Mouse (Mus musculus) heart, embryonic 15.5 days (tissue): Measurements from ENCODE around the gene Nelfa. TPM values are rescaled to one million over a fixed set of nuclear protein-coding genes. Genes with fewer than 3 reads are reported as not detected.
"Not testable (repeated sequence)": the region's sequence is repeated elsewhere in the genome, so short reads cannot be mapped to it uniquely, and the experiment has no call there.

ENCODE experiments used
- ATAC-seq: fragments of 200-750 bp; cut with Nextera tagmentation; replicated peaks from 2 replicates; pipeline ENCODE4 v1.8.0; 2017; ENCODE audit warnings: low read depth, moderate TSS enrichment; ENCODE audit not compliant: insufficient number of reproducible peaks, insufficient read depth, low FRiP score
- H3K27ac ChIP-seq: fragments of 300-500 bp; sonication (generic); 2 replicates; pipeline ENCODE4 v1.5.1; 2015; ENCODE audit warnings: mild to moderate bottlenecking, inconsistent platforms
- H3K27me3 ChIP-seq: fragments of 300-500 bp; sonication (generic); 2 replicates; pipeline ENCODE4 v1.6.1; 2015; ENCODE audit warnings: inconsistent platforms
- H3K36me3 ChIP-seq: fragments of 300-500 bp; sonication (generic); 2 replicates; pipeline ENCODE4 v1.6.1; 2015; ENCODE audit warnings: mild to moderate bottlenecking, inconsistent platforms
- H3K4me1 ChIP-seq: fragments of 300-500 bp; sonication (generic); replicated peaks from 2 replicates; pipeline ENCODE4 v1.6.1; 2015; ENCODE audit warnings: inconsistent platforms
- H3K4me2 ChIP-seq: fragments of 300-500 bp; sonication (generic); 2 replicates; pipeline ENCODE4 v1.6.1; 2015; ENCODE audit warnings: inconsistent platforms, mild to moderate bottlenecking, moderate library complexity
- H3K4me3 ChIP-seq: fragments of 300-500 bp; sonication (generic); 2 replicates; pipeline ENCODE4 v1.5.1; 2015; ENCODE audit warnings: mild to moderate bottlenecking, inconsistent platforms
- H3K9ac ChIP-seq: fragments of 300-500 bp; sonication (generic); 2 replicates; pipeline ENCODE4 v1.6.1; 2015; ENCODE audit warnings: mild to moderate bottlenecking, inconsistent platforms
- H3K9me3 ChIP-seq: fragments of 300-500 bp; sonication (generic); replicated peaks from 2 replicates; pipeline ENCODE4 v1.6.1; 2016; ENCODE audit warnings: inconsistent platforms
- WGBS: fragments of 180-500 bp; shearing (Covaris S2); methylation state at CpG from one replicate; pipeline ENCODE4 v1.1.7; 2015; ENCODE audit warnings: mixed read lengths; 5-methylcytosine and 5-hydroxymethylcytosine counted together
- polyA plus RNA-seq: library from polyadenylated mRNA; unstranded; fragments of >200 nt; fragmentation: Nextera tagmentation; extraction: Ambion mirVana; gene quantifications from 2 replicates; pipeline ENCODE4 v1.2.1, GENCODE M21; 2015

The Nelfa gene
- 24.6 and 33.9 TPM in 2 replicates for polyA plus RNA-seq

- peak within 1 kb of the TSS; percentile 74 for H3K4me2 ChIP-seq
- peak; percentile 97 for ATAC-seq
- peak within 1 kb of the TSS; percentile 89 for H3K4me3 ChIP-seq
- H3K9me3 ChIP-seq, result no peaks in the 10 kb centered on the region
- peaks cover 26% of the 10 kb centered on the region for H3K4me1 ChIP-seq
- H3K9ac ChIP-seq, result peak within 1 kb of the TSS; percentile 87
- H3K27me3 ChIP-seq, result no peaks in the 10 kb centered on the region
- WGBS, result under 1% methylated on average over 61 of the region's 61 CpGs
- H3K27ac ChIP-seq, result peak within 1 kb of the TSS; percentile 92
- 0 out of 2 replicates have a peak, but pooled peaks cover 7% of the 10 kb centered on the region for H3K36me3 ChIP-seq
Measured at GRCm38 (mm10) chr5:33936120-33936707, at the start of gene Nelfa. Nelfa (minus strand) TSS chr5:33936413.

DNA sequence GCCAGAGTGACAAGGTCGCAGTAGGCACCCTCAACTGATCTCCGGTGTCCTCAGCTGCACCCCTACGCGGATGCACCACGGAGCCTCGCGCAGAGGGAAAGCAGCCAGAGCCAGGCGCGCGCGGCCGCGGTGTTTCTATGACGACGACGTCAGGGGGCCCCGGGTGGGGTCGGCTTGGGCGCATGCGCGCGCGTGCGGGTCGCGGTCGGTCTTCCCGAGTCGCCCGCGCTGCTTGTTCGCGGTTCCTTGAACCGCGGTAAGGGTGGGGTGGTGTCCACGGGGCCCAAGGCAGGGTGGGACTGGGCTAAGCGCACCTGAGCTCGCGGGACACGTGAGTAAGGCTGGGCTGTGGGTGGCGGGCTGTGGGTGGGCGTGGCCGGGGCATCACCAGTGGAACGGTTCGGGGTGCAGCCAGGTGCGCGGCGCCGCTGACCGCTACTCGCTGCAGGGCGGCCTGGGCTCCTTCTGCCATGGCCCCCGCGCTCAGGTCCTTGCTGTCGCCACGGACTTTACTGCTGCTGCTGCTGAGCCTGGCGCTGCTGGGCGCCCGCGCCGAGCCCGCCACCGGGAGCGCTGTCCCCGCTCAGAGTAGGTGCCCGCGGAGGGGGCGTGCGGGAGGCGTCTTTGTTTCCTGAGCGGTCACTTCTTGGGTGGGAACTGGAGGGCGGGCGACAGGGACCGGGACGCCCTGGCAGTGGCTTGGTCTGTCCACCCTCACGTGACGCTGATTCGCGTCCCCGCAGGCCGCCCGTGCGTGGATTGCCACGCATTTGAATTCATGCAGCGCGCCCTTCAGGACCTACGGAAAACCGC lies 47.3 kb upstream of the Nelfa start, which contains the start of gene Gm1673:
TSS of gene Gm1673 (plus strand) at position 125 of the 813 bp plus-strand sequence.
- Histone ChIP-seq H3K27ac (peak within 1 kb of the TSS; percentile 55), H3K4me1 (peaks cover 13% of the 10 kb centered on the region), H3K9me3 (no peaks in the 10 kb centered on the region), H3K4me2 (peak within 1 kb of the TSS; percentile 98), H3K27me3 (peaks cover 10% of the 10 kb centered on the region; the same call in 1 of the 2 replicates), H3K36me3 (no peaks in the 10 kb centered on the region), H3K9ac (peak within 1 kb of the TSS; percentile 60), H3K4me3 (peak within 1 kb of the TSS; percentile 71)
- under 1% methylated on average over 87 of the region's 88 CpGs for WGBS
- ATAC-seq, result peak; percentile 83

DNA sequence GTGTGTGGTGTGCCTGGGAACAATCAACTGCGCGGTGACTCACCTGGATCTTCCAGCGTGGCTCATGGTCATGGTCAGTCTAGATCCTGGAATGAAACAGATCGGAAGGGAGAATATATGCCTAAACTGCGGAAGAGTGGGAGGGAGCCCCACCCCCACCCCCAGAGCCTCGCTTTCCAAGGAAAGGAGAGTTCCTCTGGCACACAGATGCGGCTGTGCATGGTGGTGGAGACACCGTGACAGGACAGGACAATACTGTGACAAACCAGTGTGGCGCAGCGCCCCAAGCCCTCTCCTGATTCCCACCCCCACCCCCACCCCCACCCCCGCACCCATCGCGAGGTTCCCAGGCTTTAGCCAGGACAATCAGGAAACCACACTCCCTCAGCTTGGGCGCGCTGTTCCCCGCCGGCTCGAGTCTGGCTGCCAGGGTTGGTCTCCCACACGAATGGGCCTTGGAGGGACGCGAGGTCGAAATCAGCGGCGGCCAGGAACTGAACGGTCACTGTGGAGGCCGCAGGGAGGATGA lies 46.6 kb upstream of the Nelfa start:
- Histone ChIP-seq H3K4me1 (peaks cover 13% of the 10 kb centered on the region), H3K4me3 (peak overlapping the region; percentile 71), H3K9ac (peak overlapping the region; percentile 60), H3K9me3 (no peaks in the 10 kb centered on the region), H3K4me2 (peak overlapping the region; percentile 98), H3K27ac (peak overlapping the region; percentile 55), H3K27me3 (peaks cover 10% of the 10 kb centered on the region; the same call in 1 of the 2 replicates), H3K36me3 (no peaks in the 10 kb centered on the region)
- peak; percentile 8; the same call in 1 of the 2 replicates for ATAC-seq
- WGBS, result 5% methylated on average over 26 of the region's 26 CpGs

DNA sequence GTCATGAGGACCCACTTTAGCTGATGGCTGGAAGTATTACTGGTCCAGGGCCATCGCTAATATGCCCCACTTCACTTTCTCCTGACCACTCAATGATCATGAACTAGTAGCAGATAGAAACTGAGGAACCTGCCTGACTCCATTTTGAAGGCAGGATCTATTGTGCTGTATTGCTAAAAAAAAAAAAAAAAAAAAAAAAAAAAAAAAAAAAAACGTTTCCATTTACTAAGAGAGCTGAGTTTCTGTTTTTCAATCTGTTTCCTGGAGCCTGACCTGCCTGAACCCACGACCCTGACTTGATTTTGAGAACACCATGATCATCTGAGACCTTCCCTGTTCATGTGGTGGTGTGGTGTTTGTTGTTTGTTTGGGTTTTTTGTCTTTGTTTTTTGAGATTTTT lies 40.1 kb upstream of the Nelfa start:
- WGBS, result 33% methylated on average over 3 of the region's 3 CpGs

DNA sequence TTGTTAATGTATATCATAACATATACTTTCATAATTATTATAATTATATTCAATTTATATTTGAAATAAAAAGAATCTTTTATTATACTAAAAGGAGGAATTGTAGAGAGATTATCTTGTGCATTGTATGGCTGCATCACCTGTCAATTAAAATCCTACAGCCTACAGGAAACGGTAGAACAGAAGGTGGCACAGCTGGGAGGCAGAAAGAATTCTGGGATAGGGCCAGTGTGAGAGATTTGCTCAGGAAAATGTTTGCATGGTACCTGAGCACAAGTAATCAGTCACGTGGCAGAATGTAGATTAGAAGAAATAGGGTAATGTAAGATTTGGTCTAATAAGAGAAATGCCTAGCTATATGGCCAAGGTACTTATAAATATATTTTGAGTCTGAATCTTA lies 38.5 kb upstream of the Nelfa start:
- Histone ChIP-seq H3K4me1 (no peaks in the 10 kb centered on the region), H3K9me3 (no peaks in the 10 kb centered on the region), H3K27me3 (no peaks in the 10 kb centered on the region), H3K27ac (no peak overlapping the region), H3K9ac (no peak overlapping the region), H3K4me2 (no peak overlapping the region), H3K36me3 (no peaks in the 10 kb centered on the region), H3K4me3 (no peak overlapping the region)
- WGBS, result 57% methylated on average over 2 of the region's 2 CpGs
- ATAC-seq, result no peak

More for the DNA sequence above, 40.1 kb upstream of the Nelfa start:
- no peak for ATAC-seq
- Histone ChIP-seq H3K4me1 (no peaks in the 10 kb centered on the region), H3K36me3 (no peaks in the 10 kb centered on the region), H3K27me3 (no peaks in the 10 kb centered on the region), H3K27ac (no peak overlapping the region), H3K9me3 (no peaks in the 10 kb centered on the region), H3K4me3 (no peak overlapping the region), H3K4me2 (no peak overlapping the region), H3K9ac (no peak overlapping the region)

- 52% methylated on average over 4 of the region's 4 CpGs for WGBS
- ATAC-seq, result peak; percentile 73
- no peaks in the 10 kb centered on the region for H3K4me1 ChIP-seq
- no peaks in the 10 kb centered on the region for H3K9me3 ChIP-seq
- no peaks in the 10 kb centered on the region for H3K36me3 ChIP-seq
- H3K4me2 ChIP-seq, result no peak overlapping the region
- no peaks in the 10 kb centered on the region for H3K27me3 ChIP-seq
- H3K9ac ChIP-seq, result no peak overlapping the region
- no peak overlapping the region for H3K4me3 ChIP-seq
- H3K27ac ChIP-seq, result peak overlapping the region; percentile 57
Measured at GRCm38 (mm10) chr5:33959382-33959781, 23.2 kb upstream of the Nelfa start.

GRCm38 (mm10) chr5:33955868-33956267 lies 19.7 kb upstream of the Nelfa start:
- no peak for ATAC-seq
- 76% methylated on average over 4 of the region's 4 CpGs for WGBS
- Histone ChIP-seq H3K9me3 (no peaks in the 10 kb centered on the region), H3K9ac (no peak overlapping the region), H3K27ac (no peak overlapping the region), H3K4me2 (no peak overlapping the region), H3K4me1 (no peaks in the 10 kb centered on the region), H3K27me3 (no peaks in the 10 kb centered on the region), H3K36me3 (no peaks in the 10 kb centered on the region), H3K4me3 (no peak overlapping the region)

GRCm38 (mm10) chr5:33954354-33954753 lies 18.1 kb upstream of the Nelfa start:
- H3K27ac ChIP-seq, result no peak overlapping the region
- H3K4me2 ChIP-seq, result peak overlapping the region; percentile 37
- no peak for ATAC-seq
- H3K9me3 ChIP-seq, result no peaks in the 10 kb centered on the region
- H3K4me3 ChIP-seq, result peak overlapping the region; percentile 21
- no peaks in the 10 kb centered on the region for H3K36me3 ChIP-seq
- no peak overlapping the region for H3K9ac ChIP-seq
- WGBS, result 29% methylated on average over 10 of the region's 10 CpGs
- no peaks in the 10 kb centered on the region for H3K4me1 ChIP-seq
- no peaks in the 10 kb centered on the region for H3K27me3 ChIP-seq

DNA sequence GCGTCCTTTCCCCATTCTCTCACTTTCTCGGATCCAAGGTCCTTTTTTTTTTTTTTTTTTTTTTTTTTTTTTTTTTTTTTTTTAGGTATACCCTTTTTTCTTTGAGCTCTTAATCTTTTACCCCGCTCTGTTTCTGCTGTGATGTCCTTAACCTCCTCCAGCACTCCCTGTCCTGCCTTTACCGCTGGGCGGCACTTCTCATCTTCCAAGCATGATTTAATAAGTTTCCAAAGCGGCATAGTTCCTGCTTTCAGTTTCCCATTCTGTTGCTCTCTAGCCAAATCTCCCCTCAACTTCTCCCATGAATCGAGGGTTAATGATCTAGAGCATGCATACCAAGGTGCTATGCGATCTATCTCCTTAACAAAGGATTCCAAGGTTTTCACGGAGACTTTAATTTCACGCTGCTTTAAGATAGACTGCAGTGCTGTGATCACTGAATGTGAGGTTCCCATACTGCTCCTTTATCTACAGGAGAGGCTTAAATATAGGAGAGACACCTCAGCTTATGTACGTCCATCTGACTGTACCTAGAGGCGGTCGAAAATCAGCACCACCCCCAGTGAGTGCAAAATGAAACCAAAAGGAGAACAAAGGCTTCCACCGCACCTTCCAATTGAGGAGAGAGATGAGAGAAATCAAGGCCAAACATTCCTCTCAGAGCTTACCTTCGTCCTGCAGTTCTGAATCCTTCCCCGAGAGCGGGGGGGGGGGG lies 17.4 kb upstream of the Nelfa start:
- Histone ChIP-seq H3K4me3 (peak overlapping the region; percentile 21; the same call in 1 of the 2 replicates), H3K4me2 (peak overlapping the region; percentile 37; the same call in 1 of the 2 replicates), H3K9ac (no peak overlapping the region), H3K36me3 (no peaks in the 10 kb centered on the region), H3K27me3 (no peaks in the 10 kb centered on the region), H3K27ac (no peak overlapping the region), H3K9me3 (no peaks in the 10 kb centered on the region), H3K4me1 (no peaks in the 10 kb centered on the region)
- WGBS, result 82% methylated on average over 17 of the region's 17 CpGs
- no peak for ATAC-seq

- peaks cover 6% of the 10 kb centered on the region; the same call in 1 of the 2 replicates for H3K9me3 ChIP-seq
- no peaks in the 10 kb centered on the region for H3K36me3 ChIP-seq
- no peaks in the 10 kb centered on the region for H3K4me1 ChIP-seq
- no peak overlapping the region for H3K4me2 ChIP-seq
- no peak for ATAC-seq
- 88% methylated on average over 4 of the region's 4 CpGs for WGBS
- no peaks in the 10 kb centered on the region for H3K27me3 ChIP-seq
- H3K27ac ChIP-seq, result no peak overlapping the region
- no peak overlapping the region for H3K9ac ChIP-seq
- no peak overlapping the region for H3K4me3 ChIP-seq
Measured at GRCm38 (mm10) chr5:33948314-33948713, 12.1 kb upstream of the Nelfa start.

- H3K9me3 ChIP-seq, H3K36me3 ChIP-seq, ATAC-seq, H3K4me2 ChIP-seq, H3K9ac ChIP-seq, H3K4me3 ChIP-seq, H3K4me1 ChIP-seq, H3K27me3 ChIP-seq, H3K27ac ChIP-seq: not testable (repeated sequence)
- WGBS, result 81% methylated on average over 16 of the region's 16 CpGs
Measured at GRCm38 (mm10) chr5:33947035-33947434, 10.8 kb upstream of the Nelfa start.
